In genomic region chr10:68101251-68101650, GRCm38 (mm10) we compare ENCODE assay signal across 13 mouse cellular contexts.
"Had no signal": no experiment of that assay in that cellular context is flagged by ENCODE, and none has a peak within 500 bp of the region (broad histone marks: within the 10 kb centered on the region; RNA-seq: fewer than 3 reads in every experiment).

No protein-coding gene starts in this region.

- H3K27ac ChIP-seq: limb, embryonic 12.5 days; liver, embryonic 15.5 days; midbrain, embryonic 13.5 days; neural tube, embryonic 12.5 days had no signal

- H3K4me3 ChIP-seq: limb, embryonic 12.5 days; liver, embryonic 15.5 days; midbrain, embryonic 13.5 days; neural tube, embryonic 12.5 days had no signal

- H3K27me3 ChIP-seq: limb, embryonic 12.5 days; liver, embryonic 15.5 days; midbrain, embryonic 13.5 days; neural tube, embryonic 12.5 days had no signal

- H3K9me3 ChIP-seq: limb, embryonic 12.5 days; liver, embryonic 15.5 days; midbrain, embryonic 13.5 days; neural tube, embryonic 12.5 days had no signal

- H3K9ac ChIP-seq: limb, embryonic 12.5 days; liver, embryonic 15.5 days; midbrain, embryonic 13.5 days; neural tube, embryonic 12.5 days had no signal

- ATAC-seq: lung, postnatal 0 days; midbrain, embryonic 13.5 days had no signal

- H3K4me2 ChIP-seq: limb, embryonic 12.5 days; liver, embryonic 15.5 days; midbrain, embryonic 13.5 days; neural tube, embryonic 12.5 days had no signal

- DNase-seq: kidney, postnatal 25 days; layer of hippocampus, adult 9-11 months; liver; lung, adult 2 months; lung, postnatal 36 days; spleen, adult 18-20 months; thymus, adult 18-20 months; thymus, postnatal 14 days had no signal
